Mouse (Mus musculus) central nervous system, embryonic 14 days (tissue): ENCODE data around the gene Gm16405. TPM values are rescaled to one million over a fixed set of nuclear protein-coding genes. Genes with fewer than 3 reads are reported as not detected.

Experiments
- polyA plus RNA-seq: library from polyadenylated mRNA; depleted of rRNA; stranded (reverse); fragments of >200 nt; gene quantifications from 2 replicates; pipeline ENCODE4 v1.2.3, GENCODE M21; 2012; rRNA removed

Gm16405 gene
- not detected in 2 replicates for polyA plus RNA-seq

GRCm38 (mm10) chrX:54530908-54531307, at the start of gene Gm16405:
Gm16405 (plus strand) TSS chrX:54531208.

Other genes with a start within 250 kb of the Gm16405 start
- gene Gm16430, start 91.0 kb downstream of the Gm16405 start, polyA plus RNA-seq: not detected in 2 replicates